Mouse (Mus musculus): Measurements from ENCODE around the gene Jmjd8.

GRCm38 (mm10) chr17:25786781-25787504, 41.7 kb upstream of the Jmjd8 start:
- TF ChIP-seq CTCF (IDR thresholded peaks at IDR 0.05; ENCODE audit: low read depth, low read length) = no peak
- TF ChIP-seq POLR2A (IDR thresholded peaks at IDR 0.05; ENCODE audit: extremely low read depth, insufficient read depth, low read length) = no peak
